Mouse (Mus musculus) heart, embryonic 10.5 days (tissue): ENCODE measurements around the gene Rint1. TPM values are rescaled to one million over a fixed set of nuclear protein-coding genes. Genes with fewer than 3 reads are reported as not detected.
A peak's percentile ranks its signal among the peaks of the same experiment; 100 is the strongest.
"Not testable (repeated sequence)": the region's sequence is repeated elsewhere in the genome, so short reads cannot be mapped to it uniquely, and the experiment has no call there.

Source experiments
- DNase-seq: peaks from one replicate; pipeline ENCODE4 v3.0.0-alpha.2; 2017; ENCODE audit warnings: low spot score
- H3K27ac ChIP-seq: fragments of 300-500 bp; sonication (generic); 2 replicates; pipeline ENCODE4 v1.5.1; 2016; ENCODE audit warnings: mild to moderate bottlenecking
- H3K27me3 ChIP-seq: fragments of 300-500 bp; sonication (generic); 2 replicates; pipeline ENCODE4 v1.6.1; 2016; ENCODE audit warnings: mild to moderate bottlenecking; ENCODE audit not compliant: poor library complexity, insufficient read depth, severe bottlenecking
- H3K36me3 ChIP-seq: fragments of 300-500 bp; sonication (generic); 2 replicates; pipeline ENCODE4 v1.6.1; 2016; ENCODE audit warnings: mild to moderate bottlenecking, moderate library complexity
- H3K4me1 ChIP-seq: fragments of 300-500 bp; sonication (generic); 2 replicates; pipeline ENCODE4 v1.6.1; 2016; ENCODE audit warnings: mild to moderate bottlenecking
- H3K4me3 ChIP-seq: fragments of 300-500 bp; sonication (generic); 2 replicates; pipeline ENCODE4 v1.5.1; 2016; ENCODE audit warnings: mild to moderate bottlenecking, moderate library complexity
- H3K9me3 ChIP-seq: fragments of 300-500 bp; sonication (generic); 2 replicates; pipeline ENCODE4 v1.6.1; 2016; ENCODE audit warnings: mild to moderate bottlenecking, moderate library complexity
- WGBS: fragments of 180-500 bp; shearing (Covaris S2); methylation state at CpG from one replicate; pipeline ENCODE4 v1.1.7; 2016; 5-methylcytosine and 5-hydroxymethylcytosine counted together
- polyA plus RNA-seq: library from polyadenylated mRNA; unstranded; fragments of >200 nt; fragmentation: Nextera tagmentation; extraction: Ambion mirVana; gene quantifications from 2 replicates; pipeline ENCODE4 v1.2.1, GENCODE M21; 2016

Rint1 gene
- polyA plus RNA-seq, 1 experiment from 2014 or later, result 31.6 TPM

DNA sequence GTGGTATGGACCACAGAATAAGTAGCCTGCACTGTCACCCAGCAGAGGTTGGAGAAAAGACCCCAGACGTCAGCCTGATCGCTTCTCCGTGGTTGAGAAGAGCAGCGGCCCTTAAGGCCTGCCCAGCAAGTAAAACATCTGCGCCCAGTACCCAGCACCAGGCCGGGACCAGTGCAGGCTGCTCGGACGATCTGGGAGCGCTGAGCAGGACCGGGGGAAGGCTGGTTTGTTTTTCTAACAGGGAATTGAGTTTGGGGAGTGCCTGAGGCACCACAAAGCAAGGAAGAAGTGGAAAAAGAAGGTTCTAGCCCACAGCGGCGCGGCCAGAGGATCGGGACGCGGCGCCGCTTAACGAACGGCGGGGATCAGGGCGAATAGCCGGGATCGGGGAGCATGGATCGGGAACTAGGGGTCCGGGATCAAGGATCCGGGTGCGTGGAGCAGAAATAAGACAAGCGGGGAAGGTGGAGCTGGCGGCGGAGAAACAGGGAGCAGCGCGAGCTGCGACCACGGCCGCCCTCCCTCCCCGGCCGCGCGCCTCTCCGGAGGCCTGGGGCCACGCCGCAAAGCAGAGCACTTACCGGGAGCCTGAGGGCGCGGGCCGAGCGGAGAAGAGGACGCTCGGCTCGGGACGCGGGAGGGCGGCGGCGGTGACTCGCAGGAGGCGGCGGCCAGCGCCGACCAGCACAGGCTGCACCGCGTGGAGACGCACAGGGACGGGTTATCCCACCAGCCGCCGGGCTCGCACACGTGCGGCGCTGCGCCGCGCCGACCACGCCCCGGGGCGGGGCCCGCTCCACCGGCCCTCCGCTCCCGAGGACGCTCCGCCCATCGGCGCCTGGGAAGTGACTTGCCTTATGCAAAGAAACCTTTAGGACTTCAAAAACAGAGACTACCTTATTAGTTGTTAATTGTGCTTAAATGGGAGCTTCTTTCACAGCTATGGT lies 4.3 kb upstream of the Rint1 start, which contains the start of gene Pus7:
Gene Pus7, minus strand, starts transcription at position 781 of the 947 bp plus-strand sequence.
- DNase-seq, result peak; percentile 94
- peaks cover 22% of the 10 kb centered on the region for H3K4me1 ChIP-seq
- peak within 1 kb of the TSS; percentile 93 for H3K4me3 ChIP-seq
- WGBS, result 0% methylated on average over 83 of the region's 86 CpGs
- no peaks in the 10 kb centered on the region for H3K27me3 ChIP-seq
- peaks cover under 1% of the 10 kb centered on the region; the same call in 1 of the 2 replicates for H3K36me3 ChIP-seq
- H3K27ac ChIP-seq, result peak within 1 kb of the TSS; percentile 92
- H3K9me3 ChIP-seq, result no peaks in the 10 kb centered on the region

GRCm38 (mm10) chr5:23788390-23788830 lies 899 bp downstream of the Rint1 start:
- Histone ChIP-seq H3K9me3 (no peaks in the 10 kb centered on the region), H3K36me3 (peaks cover 19% of the 10 kb centered on the region), H3K4me1 (peaks cover 14% of the 10 kb centered on the region), H3K4me3 (peak overlapping the region; percentile 99), H3K27me3 (no peaks in the 10 kb centered on the region), H3K27ac (peak overlapping the region; percentile 93)
- WGBS, result 33% methylated on average over 3 of the region's 3 CpGs
- DNase-seq, result no peak

DNA sequence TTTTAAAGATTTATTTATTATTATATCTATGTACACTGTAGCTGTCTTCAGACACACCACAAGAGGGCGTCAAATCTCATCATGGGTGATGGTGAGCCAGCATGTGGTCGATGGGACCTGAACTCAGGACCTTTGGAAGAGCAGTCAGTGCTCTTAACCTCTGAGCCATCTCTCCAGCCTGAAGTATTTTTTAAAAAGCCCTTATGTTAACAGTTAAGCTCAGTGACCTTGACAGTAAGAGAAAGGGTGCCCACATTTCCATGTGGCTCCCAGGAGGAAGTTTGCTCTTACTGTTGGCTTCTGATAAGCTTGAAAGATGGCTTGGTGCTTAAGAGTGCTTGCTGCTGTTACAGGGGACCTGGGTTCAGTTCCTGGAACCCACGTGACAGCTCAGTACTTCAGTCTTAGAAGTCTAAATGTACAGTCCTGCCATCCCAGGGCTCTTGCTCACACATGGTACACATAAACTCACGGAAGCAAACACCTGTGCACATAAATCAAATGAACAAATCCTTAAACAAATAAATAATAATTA lies 1.6 kb downstream of the Rint1 start:
- Histone ChIP-seq H3K36me3 (peaks cover 23% of the 10 kb centered on the region), H3K27ac (no peak overlapping the region), H3K27me3 (no peaks in the 10 kb centered on the region), H3K4me3 (no peak overlapping the region), H3K4me1 (peaks cover 14% of the 10 kb centered on the region), H3K9me3 (no peaks in the 10 kb centered on the region)
- WGBS, result 81% methylated on average over 4 of the region's 4 CpGs
- DNase-seq, result no peak

DNA sequence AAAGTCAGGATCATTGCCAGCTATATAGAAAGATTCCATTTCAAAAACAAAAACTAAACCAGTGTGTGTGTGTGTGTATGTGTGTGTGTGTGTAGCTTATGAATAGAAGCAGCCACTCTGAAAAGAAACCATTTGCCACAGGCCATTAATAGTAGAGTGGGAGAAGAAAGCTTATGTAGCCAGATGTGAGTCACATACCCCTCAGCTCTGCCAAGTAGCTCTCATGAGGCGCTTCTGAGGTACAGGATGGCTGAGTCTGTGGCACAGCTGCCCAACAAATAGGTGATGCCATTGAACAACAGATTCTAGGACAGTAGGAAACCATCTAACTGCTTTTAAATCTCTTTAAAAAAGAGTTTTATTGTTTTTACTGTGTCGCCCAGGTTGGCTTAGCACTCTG lies 5.2 kb downstream of the Rint1 start:
- Histone ChIP-seq H3K27me3 (no peaks in the 10 kb centered on the region), H3K9me3 (no peaks in the 10 kb centered on the region), H3K4me3 (no peak overlapping the region), H3K4me1 (peaks cover 9% of the 10 kb centered on the region), H3K36me3 (peaks cover 50% of the 10 kb centered on the region), H3K27ac (no peak overlapping the region)
- WGBS, result 90% methylated on average over 2 of the region's 2 CpGs
- DNase-seq, result no peak

- Histone ChIP-seq H3K9me3 (peaks cover 5% of the 10 kb centered on the region; the same call in 1 of the 2 replicates), H3K27me3 (no peaks in the 10 kb centered on the region), H3K4me3 (no peak overlapping the region), H3K27ac (no peak overlapping the region), H3K4me1 (no peaks in the 10 kb centered on the region), H3K36me3 (peaks cover 92% of the 10 kb centered on the region)
- no peak for DNase-seq
- WGBS, result 93% methylated on average over 5 of the region's 5 CpGs
Measured at GRCm38 (mm10) chr5:23814841-23815240, 27.3 kb downstream of the Rint1 start.

DNA sequence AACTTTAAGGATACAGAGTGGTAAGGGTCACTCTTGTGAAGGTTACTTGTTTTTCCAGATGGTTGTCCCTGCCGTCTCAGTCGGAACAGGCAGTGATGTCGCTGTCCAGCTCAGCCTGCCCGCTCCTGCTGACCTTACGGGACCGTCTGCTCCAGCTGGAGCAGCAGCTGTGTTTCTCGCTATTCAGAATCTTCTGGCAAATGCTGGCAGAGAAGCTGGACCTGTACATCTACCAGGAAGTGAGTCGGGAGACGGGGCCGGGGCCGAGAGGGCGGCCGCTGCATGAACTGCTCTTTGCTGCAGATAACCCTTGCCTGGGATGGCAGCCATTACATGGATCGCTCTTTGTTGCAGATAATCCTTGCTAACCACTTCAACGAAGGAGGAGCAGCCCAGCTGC lies 29.2 kb downstream of the Rint1 start:
- H3K27me3 ChIP-seq, result no peaks in the 10 kb centered on the region
- H3K27ac ChIP-seq, result no peak overlapping the region
- peaks cover 80% of the 10 kb centered on the region for H3K36me3 ChIP-seq
- WGBS, result 89% methylated on average over 15 of the region's 15 CpGs
- no peaks in the 10 kb centered on the region for H3K4me1 ChIP-seq
- H3K4me3 ChIP-seq, result no peak overlapping the region
- H3K9me3 ChIP-seq, result peaks cover 5% of the 10 kb centered on the region; the same call in 1 of the 2 replicates
- no peak for DNase-seq

GRCm38 (mm10) chr5:23822306-23822705 lies 34.8 kb downstream of the Rint1 start:
- peaks cover 26% of the 10 kb centered on the region for H3K36me3 ChIP-seq
- no peak for DNase-seq
- H3K27me3 ChIP-seq, result no peaks in the 10 kb centered on the region
- WGBS, result 68% methylated on average over 11 of the region's 11 CpGs
- H3K27ac ChIP-seq, result no peak overlapping the region
- H3K9me3 ChIP-seq, result no peaks in the 10 kb centered on the region
- H3K4me3 ChIP-seq, result no peak overlapping the region
- no peaks in the 10 kb centered on the region for H3K4me1 ChIP-seq

- DNase-seq, result no peak
- no peaks in the 10 kb centered on the region for H3K9me3 ChIP-seq
- H3K4me3 ChIP-seq, result no peak overlapping the region
- H3K4me1 ChIP-seq, result no peaks in the 10 kb centered on the region
- H3K27ac ChIP-seq, result no peak overlapping the region
- WGBS, result 77% methylated on average over 8 of the region's 8 CpGs
- peaks cover 4% of the 10 kb centered on the region for H3K27me3 ChIP-seq
- H3K36me3 ChIP-seq, result peaks cover 12% of the 10 kb centered on the region
Measured at GRCm38 (mm10) chr5:23824171-23824733, 36.7 kb downstream of the Rint1 start.

DNA sequence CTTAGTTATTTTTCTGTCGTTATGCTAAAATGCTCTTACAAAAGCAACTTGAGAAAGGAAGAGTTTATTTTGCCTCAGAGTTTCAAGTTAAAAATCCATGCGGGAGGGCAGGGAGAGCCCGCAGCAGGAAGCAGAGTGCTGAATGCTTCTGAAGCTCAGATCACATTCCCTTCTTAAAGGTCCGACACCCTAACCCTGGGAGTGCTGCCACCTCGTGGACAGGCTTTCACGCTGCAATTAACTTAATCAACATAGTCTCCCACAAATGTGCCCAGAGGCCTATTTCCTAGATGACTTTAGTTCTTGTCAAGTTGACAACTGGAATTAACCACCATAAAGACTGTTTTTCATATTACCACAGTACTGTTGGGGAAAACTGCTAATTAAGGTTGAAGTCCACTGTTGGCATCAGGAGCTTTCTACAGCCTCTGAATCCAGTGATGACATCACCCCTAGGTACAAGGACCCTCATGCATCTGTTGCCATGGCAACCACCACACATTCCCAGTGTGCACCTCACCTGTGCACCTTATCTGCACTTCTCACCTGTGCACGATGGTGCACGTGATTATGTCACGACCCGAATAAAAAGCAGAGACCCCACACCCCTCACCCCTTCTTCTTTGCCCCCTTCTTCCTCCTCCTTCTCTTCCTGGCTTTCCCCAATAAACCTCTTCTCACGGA lies 39.0 kb downstream of the Rint1 start:
- Histone ChIP-seq H3K36me3 (no peaks in the 10 kb centered on the region), H3K27ac (no peak overlapping the region), H3K27me3 (peaks cover 22% of the 10 kb centered on the region), H3K9me3 (no peaks in the 10 kb centered on the region), H3K4me3 (no peak overlapping the region), H3K4me1 (peaks cover 4% of the 10 kb centered on the region; the same call in 1 of the 2 replicates)
- 35% methylated on average over 11 of the region's 11 CpGs for WGBS
- no peak for DNase-seq

DNA sequence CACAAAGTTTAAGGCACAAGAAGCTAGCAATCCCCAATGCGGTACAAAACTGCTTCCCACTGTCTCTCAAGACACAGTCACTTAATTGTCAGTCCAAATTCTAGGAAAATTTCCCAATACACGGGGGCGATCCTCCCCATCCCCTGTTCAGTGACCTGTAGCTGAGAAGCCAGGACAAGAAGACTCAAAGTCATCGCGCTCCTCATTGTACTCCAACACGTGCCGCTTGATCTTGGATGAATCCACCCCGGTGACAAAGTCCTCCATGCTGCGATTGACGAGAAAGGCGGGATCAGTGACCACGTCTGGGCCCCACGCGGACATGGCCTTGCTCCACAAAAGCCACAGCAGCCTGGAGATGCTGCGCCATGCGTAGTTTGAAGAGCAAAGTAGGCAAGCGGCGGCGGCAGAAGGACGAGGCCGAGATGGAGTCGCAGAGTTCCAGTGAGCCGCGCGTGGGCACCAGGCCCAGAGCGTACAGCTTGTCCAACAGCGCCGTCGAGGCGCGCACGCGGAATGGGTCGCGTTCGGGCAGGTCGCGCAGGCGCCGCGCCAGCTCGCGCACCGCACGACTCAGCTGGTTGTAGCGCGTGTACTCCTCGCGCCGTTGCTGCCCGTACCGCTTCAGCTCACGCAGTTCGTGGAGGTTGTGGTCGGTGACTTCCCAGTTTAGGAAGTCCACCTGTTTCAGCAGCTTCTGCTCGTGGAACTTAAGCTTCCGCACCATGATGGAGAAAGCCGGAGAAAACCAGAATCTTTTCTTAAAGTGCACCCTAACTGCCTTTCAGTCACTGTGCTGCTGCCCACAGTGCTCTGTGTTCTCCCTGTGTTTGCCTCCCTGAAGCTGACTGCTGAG lies 43.6 kb downstream of the Rint1 start:
- no peaks in the 10 kb centered on the region for H3K9me3 ChIP-seq
- peaks cover 4% of the 10 kb centered on the region; the same call in 1 of the 2 replicates for H3K4me1 ChIP-seq
- no peak for DNase-seq
- peaks cover 36% of the 10 kb centered on the region for H3K27me3 ChIP-seq
- 29% methylated on average over 58 of the region's 58 CpGs for whole genome bisulfite sequencing
- no peaks in the 10 kb centered on the region for H3K36me3 ChIP-seq
- peak overlapping the region; percentile 35 for H3K4me3 ChIP-seq
- H3K27ac ChIP-seq, result no peak overlapping the region

DNA sequence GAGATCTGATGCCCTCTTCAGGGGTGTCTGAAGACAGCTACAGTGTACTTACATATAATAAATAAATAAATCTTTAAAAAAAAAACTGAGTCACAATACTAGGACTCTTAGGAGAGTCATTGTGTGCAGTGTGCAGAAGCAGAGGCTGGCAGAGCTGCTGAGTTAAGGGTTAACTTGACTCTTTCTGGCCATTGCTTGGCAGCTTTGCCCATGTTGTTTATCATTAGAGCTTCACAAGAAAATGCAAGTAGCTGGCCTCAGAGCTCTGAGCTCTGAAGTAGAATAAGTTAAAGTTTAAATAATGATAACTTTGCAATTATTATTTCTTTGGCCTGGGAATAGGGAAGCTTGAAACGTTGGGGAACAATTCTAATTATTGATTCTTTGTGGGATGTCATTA lies 48.2 kb downstream of the Rint1 start:
- H3K4me3 ChIP-seq, result not testable (repeated sequence)
- 73% methylated on average over 1 of the region's 1 CpGs for WGBS

GRCm38 (mm10) chr5:23838158-23838557 lies 50.6 kb downstream of the Rint1 start:
- no peak overlapping the region for H3K27ac ChIP-seq
- no peaks in the 10 kb centered on the region for H3K9me3 ChIP-seq
- 94% methylated on average over 7 of the region's 7 CpGs for WGBS
- H3K4me3 ChIP-seq, result no peak overlapping the region
- H3K4me1 ChIP-seq, result 0 out of 2 replicates have a peak, but pooled peaks cover 9% of the 10 kb centered on the region
- H3K27me3 ChIP-seq, result no peaks in the 10 kb centered on the region
- no peak for DNase-seq
- peaks cover 31% of the 10 kb centered on the region for H3K36me3 ChIP-seq

More for the DNA sequence above, 48.2 kb downstream of the Rint1 start:
- Histone ChIP-seq H3K36me3 (peaks cover 24% of the 10 kb centered on the region), H3K27me3 (peaks cover 22% of the 10 kb centered on the region)
- H3K4me1 ChIP-seq, H3K27ac ChIP-seq, H3K9me3 ChIP-seq, DNase-seq: not testable (repeated sequence)
